Mouse (Mus musculus) ovary, postnatal 14 days (tissue): ENCODE measurements around the gene Folr1.

Experiments used
- DNase-seq: peaks from one replicate; pipeline ENCODE4 v3.0.0; 2022; ENCODE audit warnings: low spot score

Gene Folr1

DNA sequence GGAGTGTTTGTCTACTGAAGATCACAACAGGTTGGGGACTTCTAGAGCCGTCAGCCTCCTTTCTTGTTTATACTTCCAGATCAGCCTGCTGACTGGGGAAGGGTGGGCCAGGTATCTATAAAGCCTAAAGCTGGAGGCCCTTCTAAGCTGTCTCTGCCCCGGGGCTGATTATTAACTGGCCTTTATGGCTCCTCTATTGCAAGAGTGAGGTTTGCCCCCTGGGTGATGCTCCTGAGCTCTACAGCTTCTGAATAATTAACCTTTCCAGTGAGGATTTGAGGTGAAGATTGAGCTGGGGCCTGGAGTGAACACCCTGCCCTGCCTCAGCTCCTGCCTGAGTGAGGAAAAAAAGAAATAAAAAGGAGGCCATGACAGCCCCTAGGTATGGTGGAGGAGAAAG, at the start of gene Folr1:
Folr1 (minus strand) TSS at position 160 of the 400 bp plus-strand sequence.
- no peak for DNase-seq

DNA sequence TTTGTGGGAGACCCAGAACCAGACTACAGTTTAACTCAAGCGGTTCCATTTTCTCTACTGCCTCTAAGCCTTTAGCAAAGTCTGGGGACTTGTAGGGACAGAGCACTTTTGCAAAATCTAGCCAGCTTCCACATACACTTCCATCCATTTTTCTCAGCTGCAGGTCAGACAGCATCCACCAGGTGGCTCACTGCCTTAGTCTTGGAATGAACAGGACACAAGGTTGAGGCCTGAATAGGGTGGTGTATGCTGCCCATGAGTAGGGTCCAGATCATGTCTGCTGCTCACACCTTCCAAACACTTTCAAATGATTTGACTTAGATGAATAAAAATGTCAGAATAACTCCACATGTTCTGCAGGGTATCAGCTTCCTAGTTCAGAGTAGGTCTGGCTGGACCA, 47.5 kb upstream of the Folr1 start:
- peak; percentile 42 for DNase-seq

GRCm38 (mm10) chr7:101911982-101912381, 41.4 kb upstream of the Folr1 start:
- no peak for DNase-seq

- no peak for DNase-seq
Observed at GRCm38 (mm10) chr7:101910138-101910537, 39.5 kb upstream of the Folr1 start.

- no peak for DNase-seq
Observed at GRCm38 (mm10) chr7:101908367-101908766, 37.8 kb upstream of the Folr1 start.

DNA sequence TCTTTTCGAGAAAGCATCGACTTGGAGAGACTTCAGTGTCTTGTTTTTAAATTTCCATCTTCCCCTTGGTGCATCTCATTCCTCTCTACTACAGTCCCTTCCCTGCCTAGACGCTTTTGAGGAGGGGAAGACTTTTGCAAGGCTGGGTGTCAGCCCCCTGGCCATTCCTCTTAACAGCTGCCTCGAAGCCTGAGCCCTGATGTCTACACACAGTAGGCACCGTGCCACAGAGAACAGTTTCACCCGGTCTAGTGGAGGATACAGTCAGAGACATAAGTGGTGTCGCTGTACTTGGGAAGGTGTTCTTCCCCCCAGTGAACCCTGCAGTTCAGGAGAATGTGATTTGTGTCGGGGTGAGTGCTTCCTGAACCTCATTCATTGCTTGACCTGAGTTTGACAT, 36.1 kb upstream of the Folr1 start:
- no peak for DNase-seq

DNA sequence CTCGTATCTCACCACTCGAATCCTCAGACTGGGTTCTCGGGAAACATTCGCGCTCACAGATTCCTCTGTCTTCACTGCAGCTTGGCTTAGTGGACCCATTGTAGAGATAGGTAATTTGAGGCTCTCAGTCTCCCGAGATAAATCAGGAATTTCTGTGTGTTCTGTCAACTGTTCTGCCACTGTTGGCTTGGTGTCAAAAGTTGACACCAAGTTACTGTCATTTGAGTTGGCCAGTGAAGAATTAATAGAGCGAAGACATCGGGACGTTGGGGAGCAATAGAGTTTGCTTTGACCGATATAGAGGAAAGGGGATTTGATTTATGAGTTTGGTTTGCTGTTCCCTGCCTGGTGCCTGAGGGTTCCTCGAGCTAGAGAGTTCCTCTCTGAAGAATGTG, 35.7 kb upstream of the Folr1 start, which contains the start of gene Tomt:
Tomt (minus strand) TSS at position 73 of the 395 bp plus-strand sequence.
- no peak for DNase-seq

- DNase-seq = peak; percentile 96
Observed at GRCm38 (mm10) chr7:101905561-101906286, 35.1 kb upstream of the Folr1 start, which contains the start of gene Lamtor1. Gene Lamtor1 (plus strand): TSS chr7:101905904.

GRCm38 (mm10) chr7:101902846-101903245, 32.3 kb upstream of the Folr1 start:
- no peak for DNase-seq

DNA sequence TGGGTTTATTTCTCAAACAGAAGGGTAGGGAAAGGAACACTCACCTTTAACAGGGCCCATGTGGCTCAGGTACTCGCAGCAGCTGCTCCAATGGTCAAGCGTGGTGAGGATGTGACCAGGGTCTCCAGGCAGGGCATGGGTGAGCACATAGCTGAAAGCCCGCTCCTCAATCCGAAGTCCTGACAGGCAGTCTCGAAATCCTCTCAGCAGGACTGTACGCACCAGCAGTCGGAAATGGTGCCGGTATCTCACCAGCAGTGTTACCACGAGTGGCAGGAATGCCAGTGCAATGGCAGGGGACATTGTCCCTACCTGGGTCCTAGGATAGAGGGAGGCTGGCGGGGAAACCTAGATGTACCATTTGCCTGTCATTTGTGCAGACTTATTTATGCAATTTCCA, 31.4 kb upstream of the Folr1 start:
- no peak for DNase-seq

DNA sequence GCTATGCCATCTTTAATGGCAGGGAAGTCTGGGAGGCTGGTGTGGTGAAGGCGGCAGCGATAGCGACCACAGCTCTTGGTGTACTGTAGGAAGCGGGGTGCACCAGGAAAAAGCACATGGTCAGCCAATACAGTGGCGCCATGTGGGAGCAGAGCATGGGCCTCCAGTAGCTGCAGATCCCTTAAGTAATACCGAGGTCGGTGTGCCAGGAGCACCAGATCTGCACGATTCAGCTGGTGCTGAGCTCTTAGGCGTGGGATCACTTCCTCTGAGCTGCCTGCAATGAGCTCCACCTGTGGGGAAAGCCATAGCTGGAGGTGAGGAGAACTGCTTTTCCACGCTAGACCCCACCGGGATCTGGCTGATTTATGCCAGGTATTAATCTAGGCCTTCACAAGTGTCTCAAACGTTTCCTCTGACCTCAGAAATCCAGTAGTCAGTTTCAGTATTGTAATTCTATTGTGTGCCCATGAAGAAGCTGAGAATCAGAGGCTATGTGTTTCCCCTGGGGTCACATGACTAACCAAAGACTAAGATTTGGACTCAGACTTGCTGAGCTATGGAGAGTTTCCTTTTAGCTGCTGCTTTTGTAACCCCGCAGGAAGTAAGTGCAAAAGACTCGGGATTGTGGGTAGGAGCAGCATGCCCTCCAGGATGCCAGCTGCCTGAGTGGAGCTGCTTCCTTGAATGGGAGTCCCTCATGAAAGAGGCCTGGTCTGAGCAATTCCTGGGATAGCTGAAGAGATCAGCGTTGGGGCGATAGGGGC, 29.9 kb upstream of the Folr1 start:
- no peak for DNase-seq

DNA sequence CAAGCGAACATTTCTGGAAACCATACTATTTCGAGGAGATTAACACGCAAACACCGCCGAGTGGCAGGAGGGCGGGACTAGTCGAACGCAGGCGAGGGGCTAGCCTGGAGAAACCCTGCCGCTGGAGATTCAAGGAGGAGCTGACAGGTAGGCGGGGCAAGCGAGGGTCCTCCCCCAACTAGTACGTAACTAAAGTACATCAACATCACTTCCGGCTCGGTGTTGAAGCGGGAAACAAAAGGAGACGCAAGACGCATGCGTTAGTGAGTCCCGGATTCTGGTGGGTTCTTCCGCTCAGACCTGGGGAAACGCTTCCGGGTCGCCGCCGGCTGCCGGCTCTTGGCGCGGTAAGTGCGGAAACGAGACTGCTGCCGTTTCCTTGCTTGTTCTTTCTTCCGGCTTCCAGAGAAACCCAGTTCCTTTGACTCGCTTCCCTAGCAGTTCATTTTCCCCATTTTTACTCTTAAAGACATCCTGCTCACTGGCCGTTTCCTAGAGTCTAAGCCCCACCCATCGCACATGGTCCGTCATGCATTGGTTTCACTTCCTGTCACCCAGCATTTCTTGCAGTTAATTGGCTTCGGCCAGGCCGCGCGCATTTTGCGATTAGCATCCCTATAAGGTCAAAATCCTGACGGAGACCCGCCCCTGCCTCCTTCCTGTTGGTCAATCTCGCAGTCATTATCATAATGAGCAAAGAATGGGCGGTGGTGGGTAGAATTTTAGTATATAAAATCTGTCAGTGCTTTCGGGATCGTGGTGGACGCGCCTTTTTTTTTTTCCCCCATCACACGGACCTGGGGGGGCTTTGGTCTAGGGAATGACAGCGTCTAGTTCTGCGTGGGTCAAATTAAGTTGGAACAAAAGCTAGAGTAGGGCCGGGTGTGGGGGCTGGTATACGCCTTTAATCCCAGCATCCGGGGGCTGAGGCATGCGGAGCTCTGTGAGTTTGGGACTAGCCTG, 25.8 kb upstream of the Folr1 start:
- peak; percentile 85 for DNase-seq

- DNase-seq = no peak
Observed at GRCm38 (mm10) chr7:101895695-101896094, 25.1 kb upstream of the Folr1 start.

- DNase-seq = no peak
Observed at GRCm38 (mm10) chr7:101888460-101888859, 17.9 kb upstream of the Folr1 start.

DNA sequence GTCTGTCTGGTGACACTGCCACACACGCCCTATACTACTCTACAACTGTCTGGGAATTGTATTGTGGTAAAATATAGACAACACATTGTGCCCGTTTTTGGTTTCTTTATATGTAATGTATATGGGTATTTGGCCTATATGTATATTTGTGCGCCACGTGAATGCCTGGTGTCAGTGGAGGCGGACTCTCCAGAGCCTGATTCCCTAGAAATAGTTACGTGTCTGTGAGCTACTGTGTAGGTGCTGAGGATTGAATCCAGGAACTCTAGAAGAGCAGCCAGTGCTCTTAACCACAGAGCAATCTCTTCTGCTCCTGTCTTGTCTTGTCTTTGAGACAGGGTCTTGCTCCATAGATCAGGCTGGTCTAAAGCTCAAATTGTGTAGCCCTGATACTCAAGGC, 15.7 kb upstream of the Folr1 start:
- no peak for DNase-seq

GRCm38 (mm10) chr7:101884160-101884559, 13.6 kb upstream of the Folr1 start:
- no peak for DNase-seq

GRCm38 (mm10) chr7:101882413-101883154, 12.0 kb upstream of the Folr1 start:
- DNase-seq = no peak

GRCm38 (mm10) chr7:101880855-101881254, 10.3 kb upstream of the Folr1 start:
- no peak for DNase-seq

GRCm38 (mm10) chr7:101875978-101876377, 5.4 kb upstream of the Folr1 start:
- no peak for DNase-seq

- DNase-seq = no peak
Observed at GRCm38 (mm10) chr7:101871296-101871695, 708 bp upstream of the Folr1 start.

GRCm38 (mm10) chr7:101869163-101869500, 1.5 kb downstream of the Folr1 start:
- no peak for DNase-seq
